Mouse (Mus musculus) E14TG2a.4 (cell line): Measurements from ENCODE around the gene Zscan25.
"Not testable (repeated sequence)": the region's sequence is repeated elsewhere in the genome, so short reads cannot be mapped to it uniquely, and the experiment has no call there.

ENCODE experiments used
- H3K27me3 ChIP-seq: 2 replicates; pipeline ENCODE4 v1.6.1; 2014; ENCODE audit warnings: low read length, control low read depth; ENCODE audit not compliant: insufficient read depth
- H3K36me3 ChIP-seq: 2 replicates; pipeline ENCODE4 v1.6.1; 2014; ENCODE audit warnings: low read length, control low read depth; ENCODE audit not compliant: insufficient read depth
- H3K4me1 ChIP-seq: replicated peaks from 2 replicates; pipeline ENCODE4 v1.6.1; 2014; ENCODE audit warnings: low read depth, low read length, control low read depth
- H3K4me3 ChIP-seq: replicated peaks from 2 replicates; pipeline ENCODE4 v1.5.1; 2014; ENCODE audit warnings: mild to moderate bottlenecking, low read length
- H3K9me3 ChIP-seq: 2 replicates; pipeline ENCODE4 v1.6.1; 2014; ENCODE audit warnings: low read length, control low read depth
- CTCF ChIP-seq: conservative IDR thresholded peaks from 2 replicates; pipeline ENCODE4 v1.5.1; 2014; ENCODE audit warnings: low read length
- NANOG ChIP-seq: IDR thresholded peaks from 2 replicates; pipeline ENCODE4 v1.6.1; 2014; ENCODE audit warnings: borderline replicate concordance, low read length, mixed read lengths
- POU5F1 ChIP-seq: IDR thresholded peaks from 2 replicates; pipeline ENCODE4 v1.6.1; 2014; ENCODE audit warnings: low read length, borderline replicate concordance

Gene Zscan25

GRCm38 (mm10) chr5:145280371-145281143 lies at the start of gene Zscan25:
Gene Zscan25, plus strand, starts transcription at chr5:145280500.
- peaks cover 39% of the 10 kb centered on the region for H3K36me3 ChIP-seq
- H3K4me3 ChIP-seq, result peak within 1 kb of the TSS; percentile 94
- H3K4me1 ChIP-seq, result peaks cover 32% of the 10 kb centered on the region
- TF ChIP-seq NANOG (no peak), POU5F1 (no peak), CTCF (no peak)
- no peaks in the 10 kb centered on the region for H3K27me3 ChIP-seq
- peaks cover 7% of the 10 kb centered on the region; the same call in 1 of the 2 replicates for H3K9me3 ChIP-seq

- no peak for TF ChIP-seq POU5F1
- TF ChIP-seq CTCF, result no peak
- no peak for TF ChIP-seq NANOG
Measured at GRCm38 (mm10) chr5:145230641-145231040, 49.7 kb upstream of the Zscan25 start.

DNA sequence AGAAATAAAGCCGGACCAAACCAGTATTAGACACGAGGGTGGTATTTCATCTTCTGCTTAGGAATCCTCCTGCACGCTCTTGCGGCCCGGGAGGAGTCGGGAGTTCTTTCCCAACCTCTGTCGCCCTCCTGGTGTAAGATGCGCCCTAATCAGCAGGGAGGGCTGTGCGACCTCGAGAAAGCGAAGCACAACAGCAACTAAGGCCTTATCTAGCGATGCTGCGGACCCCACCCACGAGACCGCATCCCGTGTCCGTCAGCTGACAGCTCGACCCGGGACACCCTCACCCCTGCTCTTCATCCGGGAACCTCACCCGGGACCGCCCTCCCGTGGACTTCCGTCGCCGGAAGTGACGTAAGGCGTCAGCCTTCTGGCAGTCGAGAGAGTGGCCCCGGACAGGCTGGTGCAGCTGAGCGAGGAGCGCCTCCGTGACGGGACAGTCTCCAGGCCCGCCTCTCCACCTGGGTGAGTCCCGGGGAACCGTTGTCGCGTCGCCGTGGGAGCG lies 48.9 kb upstream of the Zscan25 start, which contains the start of gene Zfp655:
Zfp655 (plus strand) TSS at position 349 of the 505 bp plus-strand sequence.
- Histone ChIP-seq H3K27me3 (no peaks in the 10 kb centered on the region), H3K36me3 (peaks cover 35% of the 10 kb centered on the region), H3K4me3 (peak within 1 kb of the TSS; percentile 98), H3K9me3 (no peaks in the 10 kb centered on the region), H3K4me1 (peaks cover 43% of the 10 kb centered on the region)
- TF ChIP-seq NANOG, result no peak

More at GRCm38 (mm10) chr5:145230641-145231040, 49.7 kb upstream of the Zscan25 start:
- H3K9me3 ChIP-seq, result no peaks in the 10 kb centered on the region
- peaks cover 40% of the 10 kb centered on the region for H3K4me1 ChIP-seq
- peak overlapping the region; percentile 98 for H3K4me3 ChIP-seq
- peaks cover 29% of the 10 kb centered on the region for H3K36me3 ChIP-seq
- H3K27me3 ChIP-seq, result no peaks in the 10 kb centered on the region

- peak overlapping the region; percentile 98 for H3K4me3 ChIP-seq
- TF ChIP-seq POU5F1 (no peak), CTCF (no peak), NANOG (no peak)
- no peaks in the 10 kb centered on the region for H3K9me3 ChIP-seq
- H3K4me1 ChIP-seq, result peaks cover 47% of the 10 kb centered on the region
- peaks cover 41% of the 10 kb centered on the region for H3K36me3 ChIP-seq
- H3K27me3 ChIP-seq, result no peaks in the 10 kb centered on the region
Measured at GRCm38 (mm10) chr5:145231893-145232411, 48.3 kb upstream of the Zscan25 start.

DNA sequence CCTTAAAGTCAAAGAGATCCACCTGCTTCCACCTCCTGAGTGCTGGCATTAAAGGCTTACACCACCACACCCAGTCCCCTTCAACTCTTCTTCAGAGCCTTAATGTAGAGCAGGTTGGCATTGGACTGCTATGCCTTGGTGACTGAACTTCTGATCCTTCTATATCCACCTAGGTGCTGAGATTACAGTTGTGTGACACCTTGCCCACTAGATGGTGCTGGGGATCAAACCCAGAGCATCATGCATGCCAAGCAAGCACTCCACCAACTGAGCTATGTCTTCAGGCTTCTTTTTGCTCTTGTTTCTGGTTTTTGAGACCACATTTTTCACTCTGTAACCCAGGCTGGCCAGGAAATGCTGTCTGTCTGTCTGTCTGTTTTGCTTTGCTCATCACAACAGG lies 45.7 kb upstream of the Zscan25 start:
- H3K9me3 ChIP-seq, result no peaks in the 10 kb centered on the region
- no peak overlapping the region for H3K4me3 ChIP-seq
- peaks cover 67% of the 10 kb centered on the region for H3K36me3 ChIP-seq
- H3K27me3 ChIP-seq, result no peaks in the 10 kb centered on the region
- peaks cover 56% of the 10 kb centered on the region for H3K4me1 ChIP-seq
- TF ChIP-seq NANOG, result no peak
- no peak for TF ChIP-seq POU5F1
- peak; percentile 39 for TF ChIP-seq CTCF

- Histone ChIP-seq H3K4me3 (no peak overlapping the region), H3K27me3 (no peaks in the 10 kb centered on the region), H3K36me3 (peaks cover 83% of the 10 kb centered on the region), H3K9me3 (peaks cover 30% of the 10 kb centered on the region), H3K4me1 (peaks cover 19% of the 10 kb centered on the region)
- TF ChIP-seq CTCF, result no peak
- no peak for TF ChIP-seq NANOG
- no peak for TF ChIP-seq POU5F1
Measured at GRCm38 (mm10) chr5:145249520-145249919, 30.8 kb upstream of the Zscan25 start.

- not testable (repeated sequence) for H3K4me3 ChIP-seq, H3K36me3 ChIP-seq, H3K9me3 ChIP-seq, H3K4me1 ChIP-seq, H3K27me3 ChIP-seq
Measured at GRCm38 (mm10) chr5:145273568-145273967, 6.7 kb upstream of the Zscan25 start.

- Histone ChIP-seq H3K27me3 (no peaks in the 10 kb centered on the region), H3K4me1 (peaks cover 29% of the 10 kb centered on the region), H3K36me3 (peaks cover 32% of the 10 kb centered on the region), H3K9me3 (peaks cover 7% of the 10 kb centered on the region; the same call in 1 of the 2 replicates), H3K4me3 (peak overlapping the region; percentile 94)
- TF ChIP-seq NANOG (no peak), CTCF (no peak), POU5F1 (no peak)
Measured at GRCm38 (mm10) chr5:145279948-145280347, 352 bp upstream of the Zscan25 start.

GRCm38 (mm10) chr5:145288382-145288781 lies 8.1 kb downstream of the Zscan25 start:
- peaks cover 99% of the 10 kb centered on the region for H3K36me3 ChIP-seq
- H3K4me3 ChIP-seq, result no peak overlapping the region
- peaks cover 26% of the 10 kb centered on the region for H3K4me1 ChIP-seq
- H3K9me3 ChIP-seq, result peaks cover 52% of the 10 kb centered on the region
- no peak for TF ChIP-seq POU5F1
- TF ChIP-seq CTCF, result no peak
- TF ChIP-seq NANOG, result no peak
- H3K27me3 ChIP-seq, result no peaks in the 10 kb centered on the region
